Mouse (Mus musculus) urinary bladder, postnatal 36 days (tissue): ENCODE data around the gene Vmn2r23.
"Not testable (repeated sequence)": the region's sequence is repeated elsewhere in the genome, so short reads cannot be mapped to it uniquely, and the experiment has no call there.

Source experiments
- DNase-seq, 2 experiments: peaks; one replicate each; pipeline ENCODE4 v3.0.0; 2022; ENCODE audit warnings: low spot score in 2 of 2, mixed read lengths in 1 of 2

Vmn2r23 gene

DNA sequence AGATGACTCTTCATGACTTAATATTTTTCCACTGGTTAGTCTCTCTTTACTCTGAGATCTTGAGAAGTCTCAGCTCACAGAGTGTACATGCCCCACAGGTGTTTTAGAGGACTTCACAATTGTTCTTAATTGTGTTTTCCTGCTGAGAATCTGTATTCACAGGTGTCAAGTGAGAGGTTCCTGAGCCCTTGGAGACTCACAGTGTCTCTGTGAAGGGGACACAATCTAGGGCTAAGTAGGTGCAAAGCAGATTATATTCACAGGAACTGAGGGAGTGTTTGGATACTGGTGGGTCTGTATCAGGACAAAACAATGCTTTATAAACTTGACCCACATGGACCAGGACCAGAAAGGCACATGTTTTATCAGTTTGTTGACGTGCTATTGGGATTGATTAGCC, at the start of gene Vmn2r23:
Gene Vmn2r23, plus strand, starts transcription at position 301 of the 400 bp plus-strand sequence.
- DNase-seq, result no peak

GRCm38 (mm10) chr6:123657040-123657439, 45.4 kb upstream of the Vmn2r23 start:
- no peak for DNase-seq

DNA sequence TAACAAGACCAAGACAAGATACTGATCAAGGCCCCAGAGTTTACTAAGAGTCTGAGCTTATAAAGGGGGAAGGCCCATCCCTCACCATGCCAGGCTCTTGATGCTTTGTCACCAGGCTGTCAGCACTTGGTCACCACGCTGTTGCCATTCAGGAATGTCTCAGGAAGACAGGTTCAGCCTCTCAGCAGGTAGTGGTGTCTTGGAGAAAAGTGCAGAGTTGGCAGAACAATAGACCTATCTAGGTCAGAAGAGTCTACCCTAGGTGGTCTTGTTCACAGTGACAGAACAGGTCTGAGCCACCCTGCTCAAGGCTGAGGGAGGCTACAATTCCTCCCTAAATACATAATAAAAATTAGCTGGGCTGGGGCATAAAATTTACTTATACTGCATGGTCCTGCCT, 5.8 kb upstream of the Vmn2r23 start:
- DNase-seq, result not testable (repeated sequence)

- DNase-seq, result no peak
These were observed 5.3 kb upstream of the Vmn2r23 start for GRCm38 (mm10) chr6:123697213-123697612.

DNA sequence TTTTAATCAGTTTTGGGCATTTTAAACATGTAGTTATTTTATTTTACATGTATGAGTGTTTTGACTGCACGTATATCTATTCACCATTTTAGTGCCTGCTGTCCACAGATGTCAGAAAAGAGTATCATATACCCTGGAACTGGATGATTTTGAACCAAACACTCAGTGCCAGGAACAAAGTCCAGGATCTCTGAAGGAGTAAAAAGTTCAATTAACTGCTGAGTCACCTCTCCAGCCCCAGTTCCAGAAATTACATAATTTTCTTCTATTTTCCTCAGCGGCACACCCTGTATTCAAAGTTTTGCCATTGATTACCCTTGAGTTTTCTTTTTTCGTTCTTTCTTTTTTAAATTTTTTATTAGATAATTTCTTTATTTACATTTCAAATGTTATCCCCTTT, 67.6 kb downstream of the Vmn2r23 start:
- no peak for DNase-seq

- DNase-seq, result no peak
These were observed 76.1 kb downstream of the Vmn2r23 start, which contains the start of gene Vmn2r24 for GRCm38 (mm10) chr6:123778579-123778978. Vmn2r24 (plus strand) TSS chr6:123778879.

- no peak for DNase-seq
These were observed 82.4 kb downstream of the Vmn2r23 start for GRCm38 (mm10) chr6:123784857-123785256.

- DNase-seq, result no peak
These were observed 91.3 kb downstream of the Vmn2r23 start for GRCm38 (mm10) chr6:123793746-123794145.
